Mouse (Mus musculus) MEL (cell line): ENCODE results near the gene Snrnp40. TPM values are rescaled to one million over a fixed set of nuclear protein-coding genes. Genes with fewer than 3 reads are reported as not detected.

Experiments
- DNase-seq: peaks from one replicate; pipeline ENCODE4 v3.0.0; 2011; ENCODE audit warnings: low read depth, low spot score
- H3K27ac ChIP-seq: 2 replicates; pipeline ENCODE4 v1.5.1; 2012; ENCODE audit warnings: low read depth, mild to moderate bottlenecking, control low read depth, low read length, moderate library complexity; ENCODE audit not compliant: control insufficient read depth
- H3K27me3 ChIP-seq, 2 experiments: fragments of 150-350 bp in 1 of 2; sonication (generic) in 1 of 2; 2 replicates each; pipeline ENCODE4 v1.6.1; 2012; ENCODE audit warnings: low read length in 2 of 2, mild to moderate bottlenecking in 2 of 2, improper control_type of control experiment in 1 of 2, moderate library complexity in 1 of 2; ENCODE audit not compliant: insufficient read depth in 2 of 2, control insufficient read depth in 1 of 2
- H3K36me3 ChIP-seq, 2 experiments: 2 replicates each; pipeline ENCODE4 v1.6.1; 2012 to 2014; ENCODE audit warnings: low read length in 2 of 2, improper control_type of control experiment in 1 of 2, inconsistent platforms in 1 of 2, mild to moderate bottlenecking in 1 of 2; ENCODE audit not compliant: insufficient read depth in 2 of 2, control insufficient read depth in 1 of 2
- H3K4me1 ChIP-seq, 2 experiments: fragments of 150-350 bp in 1 of 2; sonication (generic) in 1 of 2; 2 replicates each; pipeline ENCODE4 v1.6.1; 2012; ENCODE audit warnings: low read length in 2 of 2, improper control_type of control experiment in 1 of 2, mild to moderate bottlenecking in 1 of 2; ENCODE audit not compliant: insufficient read depth in 2 of 2, control insufficient read depth in 1 of 2
- H3K4me3 ChIP-seq, 2 experiments: fragments of 150-350 bp in 1 of 2; sonication (generic) in 1 of 2; 2 replicates each; pipeline ENCODE4 v1.5.1; 2012; ENCODE audit warnings: low read depth in 2 of 2, low read length in 2 of 2, mild to moderate bottlenecking in 2 of 2, moderate library complexity in 2 of 2, control low read depth in 1 of 2, improper control_type of control experiment in 1 of 2; ENCODE audit not compliant: control insufficient read depth in 1 of 2, insufficient read depth in 1 of 2
- H3K79me2 ChIP-seq: 2 replicates; pipeline ENCODE4 v1.6.1; 2012; ENCODE audit warnings: mild to moderate bottlenecking, low read length, moderate library complexity; ENCODE audit not compliant: control insufficient read depth, poor library complexity, insufficient read depth
- H3K9ac ChIP-seq: 2 replicates; pipeline ENCODE4 v1.6.1; 2012; ENCODE audit warnings: low read depth, mild to moderate bottlenecking, control low read depth, low read length, moderate library complexity; ENCODE audit not compliant: control insufficient read depth, poor library complexity, severe bottlenecking
- H3K9me3 ChIP-seq: fragments of 150-350 bp; sonication (generic); replicated peaks from 2 replicates; pipeline ENCODE4 v1.6.1; 2012; ENCODE audit warnings: mild to moderate bottlenecking, low read length, improper control_type of control experiment, moderate library complexity; ENCODE audit not compliant: insufficient read depth
- CHD1 ChIP-seq: IDR thresholded peaks from 2 replicates; pipeline ENCODE4 v1.6.1; 2012; ENCODE audit warnings: low read depth, mild to moderate bottlenecking, inconsistent platforms, low read length, improper control_type of control experiment
- CTCF ChIP-seq, 3 experiments: IDR thresholded peaks in 2 of 3; conservative IDR thresholded peaks in 1 of 3; 2 replicates each; pipeline ENCODE4 v1.5.1; 2011 to 2012; ENCODE audit warnings: low read length in 3 of 3, low read depth in 2 of 3, mild to moderate bottlenecking in 2 of 3, improper control_type of control experiment in 1 of 3, inconsistent platforms in 1 of 3, mixed read lengths in 1 of 3, moderate library complexity in 1 of 3; ENCODE audit not compliant: control insufficient read depth in 1 of 3, insufficient read depth in 1 of 3, poor library complexity in 1 of 3, severe bottlenecking in 1 of 3
- E2F4 ChIP-seq: IDR thresholded peaks from 2 replicates; pipeline ENCODE4 v1.6.1; 2011; ENCODE audit warnings: low read depth, low read length, improper control_type of control experiment, borderline replicate concordance
- KAT2A ChIP-seq: conservative IDR thresholded peaks from 2 replicates; pipeline ENCODE4 v1.6.1; 2012; ENCODE audit warnings: low read depth, low read length, improper control_type of control experiment, inconsistent platforms
- MAFK ChIP-seq: IDR thresholded peaks from 2 replicates; pipeline ENCODE4 v1.6.1; 2011; ENCODE audit warnings: low read depth, mild to moderate bottlenecking, low read length, improper control_type of control experiment, borderline replicate concordance
- SIN3A ChIP-seq: IDR thresholded peaks from 2 replicates; pipeline ENCODE4 v1.6.1; 2012; ENCODE audit warnings: low read length, improper control_type of control experiment, inconsistent platforms
- SMC3 ChIP-seq: IDR thresholded peaks from 2 replicates; pipeline ENCODE4 v1.6.1; 2011; ENCODE audit warnings: low read depth, low read length, improper control_type of control experiment
- USF1 ChIP-seq: IDR thresholded peaks from 2 replicates; pipeline ENCODE4 v1.6.1; 2014; ENCODE audit warnings: low read depth, mild to moderate bottlenecking, inconsistent platforms, low read length, improper control_type of control experiment, moderate library complexity
- ZC3H11A ChIP-seq: IDR thresholded peaks from 2 replicates; pipeline ENCODE4 v1.6.1; 2012; ENCODE audit warnings: low read depth, mild to moderate bottlenecking, inconsistent platforms, low read length, improper control_type of control experiment
- polyA plus RNA-seq, 2 experiments: library from polyadenylated mRNA; stranded (reverse) in 1 of 2; unstranded in 1 of 2; fragments of >175 nt in 1 of 2; fragments of >200 nt in 1 of 2; gene quantifications; 2 replicates each; pipeline versions ENCODE4 v1.2.1 to v1.2.4; 2012; ENCODE audit warnings: low replicate concordance in 2 of 2, low read depth in 1 of 2; ENCODE audit not compliant: insufficient read length in 2 of 2, insufficient read depth in 1 of 2, missing spikeins in 1 of 2
- total RNA-seq: library from RNA; depleted of rRNA; stranded (reverse); fragments of 300-350 nt; gene quantifications from 2 replicates; pipeline ENCODE4 v1.2.3, GENCODE M21; 2012; rRNA removed

Gene Snrnp40
- total and polyA plus RNA-seq, 3 experiments: 127 to 371 (median 151) TPM

GRCm38 (mm10) chr4:130389927-130390326, 30.0 kb downstream of the Snrnp40 start:
- Histone ChIP-seq H3K27ac (no peak overlapping the region), H3K36me3 (peaks cover 0 to 10% of the 10 kb centered on the region in 2 experiments; a peak in 2 of 4 replicates), H3K79me2 (no peaks in the 10 kb centered on the region), H3K4me3 (no peak overlapping the region), H3K27me3 (no peaks in the 10 kb centered on the region), H3K9ac (no peak overlapping the region), H3K4me1 (no peaks in the 10 kb centered on the region), H3K9me3 (no peaks in the 10 kb centered on the region)
- TF ChIP-seq SMC3 (no peak), USF1 (no peak), MAFK (no peak), ZC3H11A (no peak), E2F4 (no peak), KAT2A (no peak), SIN3A (no peak)
- DNase-seq: no peak

GRCm38 (mm10) chr4:130391265-130391664, 31.3 kb downstream of the Snrnp40 start:
- no peaks in the 10 kb centered on the region for H3K79me2 ChIP-seq
- peak; percentile 23 for DNase-seq
- TF ChIP-seq SMC3 (0 out of 2 replicates have a peak, but pooled peaks have one; percentile 13), CTCF (IDR thresholded peaks at IDR 0.05 in 2 of 3, conservative IDR thresholded peaks at IDR 0.05 in 1 of 3; ENCODE audit: control insufficient read depth in 1 of 3, insufficient read depth in 1 of 3, low read depth in 2 of 3, low read length in 3 of 3, poor library complexity in 1 of 3, severe bottlenecking in 1 of 3) (peak in 2 of 3 experiments; percentile 4 to 21; a peak in 2 of 6 replicates), CHD1 (no peak)
- TF ChIP-seq, all 39 proteins: peak for 2
- no peak overlapping the region for H3K27ac ChIP-seq
- no peak overlapping the region for H3K9ac ChIP-seq
- H3K4me1 ChIP-seq: no peaks in the 10 kb centered on the region
- H3K36me3 ChIP-seq: peaks cover 0 to 7% of the 10 kb centered on the region in 2 experiments; a peak in 2 of 4 replicates
- no peak overlapping the region for H3K4me3 ChIP-seq
- no peaks in the 10 kb centered on the region for H3K27me3 ChIP-seq
- H3K9me3 ChIP-seq: no peaks in the 10 kb centered on the region

Other genes with a start within 250 kb of the Snrnp40 start
- gene Hcrtr1, start 220.8 kb upstream of the Snrnp40 start, total RNA-seq: not detected in 2 replicates
- not detected for gene Hcrtr1, start 220.8 kb upstream of the Snrnp40 start, polyA plus RNA-seq
- 6.1 and 6.2 TPM in 2 replicates for gene Tinagl1, start 185.0 kb upstream of the Snrnp40 start, total RNA-seq
- gene Tinagl1, start 185.0 kb upstream of the Snrnp40 start, polyA plus RNA-seq: 10 to 100 TPM in 1 of 2 experiments, not detected in 1; 21.9 TPM
- not detected in 2 replicates for gene Gm853, start 137.7 kb upstream of the Snrnp40 start, total RNA-seq
- gene Gm853, start 137.7 kb upstream of the Snrnp40 start, polyA plus RNA-seq: under 1 TPM in 1 of 2 experiments, not detected in 1; 0.04 TPM
- not detected in 2 replicates for gene Serinc2, start 80.9 kb upstream of the Snrnp40 start, total RNA-seq
- under 1 TPM in 1 of 2 experiments, not detected in 1; 0.21 TPM for gene Serinc2, start 80.9 kb upstream of the Snrnp40 start, polyA plus RNA-seq
- not detected in 2 replicates for gene Fabp3, start 51.5 kb upstream of the Snrnp40 start, total RNA-seq
- gene Fabp3, start 51.5 kb upstream of the Snrnp40 start, polyA plus RNA-seq: under 1 TPM in 1 of 2 experiments, not detected in 1; 0.60 TPM
- not detected in 2 replicates for gene Gm10570, start 51.5 kb upstream of the Snrnp40 start, total RNA-seq
- gene Gm10570, start 51.5 kb upstream of the Snrnp40 start, polyA plus RNA-seq: not detected
- gene Zcchc17, start 189 bp upstream of the Snrnp40 start, total RNA-seq: 35.8 and 43.7 TPM in 2 replicates
- gene Zcchc17, start 189 bp upstream of the Snrnp40 start, polyA plus RNA-seq: 10 to 100 TPM in 1 of 2 experiments, not detected in 1; 62.5 TPM
- 4.3 and 5.3 TPM in 2 replicates for gene Nkain1, start 214.0 kb downstream of the Snrnp40 start, total RNA-seq
- gene Nkain1, start 214.0 kb downstream of the Snrnp40 start, polyA plus RNA-seq: 10 to 100 TPM in 1 of 2 experiments, not detected in 1; 18.5 TPM